Mouse (Mus musculus) left cerebral cortex, adult 18-20 months (tissue): ENCODE results near the gene Fam129c. TPM values are rescaled to one million over a fixed set of nuclear protein-coding genes. Genes with fewer than 3 reads are reported as not detected.
A peak's percentile ranks its signal among the peaks of the same experiment; 100 is the strongest.

Experiments
- DNase-seq, 2 experiments: peaks; one replicate each; pipeline ENCODE4 v3.0.0; 2021 to 2022; ENCODE audit warnings: low spot score in 2 of 2, mixed read lengths in 1 of 2
- long read RNA-seq, 2 experiments: library from polyadenylated mRNA; stranded (forward); transcript quantifications; one replicate each; pipeline ENCODE4 v2.0.0; 2021
- total RNA-seq, 2 experiments: library from RNA; stranded (reverse); gene quantifications; 2 replicates each; pipeline ENCODE4 v1.2.3; 2021

Fam129c gene
- total RNA-seq, result 1 to 10 TPM; 1.9 to 4.8 TPM
- long read RNA-seq, experiment 1, partial matches to known transcripts, result 1 of 2 reads
- long read RNA-seq, experiment 1, other reads (novel, unspliced or antisense), result 1 of 2 reads
- long read RNA-seq, experiment 2, result 0 reads

GRCm38 (mm10) chr8:71597451-71597850 lies at the start of gene Fam129c:
Gene Fam129c (plus strand): TSS chr8:71597648.
- no peak for DNase-seq

DNA sequence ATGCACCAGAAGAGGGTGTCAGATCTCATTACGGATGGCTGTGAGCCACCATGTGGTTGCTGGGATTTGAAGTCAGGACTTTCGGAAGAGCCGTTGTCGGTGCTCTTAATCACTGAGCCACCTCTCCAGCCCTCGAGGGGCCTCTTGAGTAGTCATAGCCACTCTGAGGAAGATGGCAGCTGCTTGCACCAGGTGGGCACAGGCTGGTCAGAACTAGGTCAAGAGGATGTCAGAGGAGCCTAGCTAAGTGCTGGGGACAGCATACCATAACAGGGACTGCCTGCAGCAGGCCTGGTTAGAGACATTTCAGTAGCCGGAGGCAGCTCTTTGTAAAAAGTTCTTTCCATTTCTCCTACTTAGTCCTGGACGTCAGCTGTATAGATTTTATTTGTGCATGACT lies 46.7 kb upstream of the Fam129c start:
- no peak for DNase-seq

DNA sequence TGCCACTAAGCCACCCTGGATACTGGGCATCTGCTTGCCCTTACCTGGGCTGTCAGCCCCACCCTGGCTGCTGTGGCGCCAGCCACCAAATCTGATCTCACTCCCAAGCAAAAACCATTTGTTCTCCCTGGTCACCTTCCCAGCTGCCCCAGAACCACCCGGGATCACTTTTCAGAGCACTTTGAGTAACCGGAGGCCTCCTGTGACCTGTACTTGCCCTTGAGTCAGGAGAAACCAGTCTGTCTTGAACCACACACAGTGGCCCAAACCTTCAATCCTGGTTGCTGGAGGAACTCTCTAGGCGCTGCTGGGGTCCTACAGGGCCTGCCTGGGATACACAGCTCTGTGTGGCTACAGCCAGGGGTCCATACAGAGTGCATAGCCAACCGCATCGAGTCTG lies 44.7 kb upstream of the Fam129c start:
- DNase-seq, result no peak

GRCm38 (mm10) chr8:71554001-71554400 lies 43.4 kb upstream of the Fam129c start:
- DNase-seq, result no peak

GRCm38 (mm10) chr8:71554644-71555043 lies 42.8 kb upstream of the Fam129c start:
- no peak for DNase-seq

DNA sequence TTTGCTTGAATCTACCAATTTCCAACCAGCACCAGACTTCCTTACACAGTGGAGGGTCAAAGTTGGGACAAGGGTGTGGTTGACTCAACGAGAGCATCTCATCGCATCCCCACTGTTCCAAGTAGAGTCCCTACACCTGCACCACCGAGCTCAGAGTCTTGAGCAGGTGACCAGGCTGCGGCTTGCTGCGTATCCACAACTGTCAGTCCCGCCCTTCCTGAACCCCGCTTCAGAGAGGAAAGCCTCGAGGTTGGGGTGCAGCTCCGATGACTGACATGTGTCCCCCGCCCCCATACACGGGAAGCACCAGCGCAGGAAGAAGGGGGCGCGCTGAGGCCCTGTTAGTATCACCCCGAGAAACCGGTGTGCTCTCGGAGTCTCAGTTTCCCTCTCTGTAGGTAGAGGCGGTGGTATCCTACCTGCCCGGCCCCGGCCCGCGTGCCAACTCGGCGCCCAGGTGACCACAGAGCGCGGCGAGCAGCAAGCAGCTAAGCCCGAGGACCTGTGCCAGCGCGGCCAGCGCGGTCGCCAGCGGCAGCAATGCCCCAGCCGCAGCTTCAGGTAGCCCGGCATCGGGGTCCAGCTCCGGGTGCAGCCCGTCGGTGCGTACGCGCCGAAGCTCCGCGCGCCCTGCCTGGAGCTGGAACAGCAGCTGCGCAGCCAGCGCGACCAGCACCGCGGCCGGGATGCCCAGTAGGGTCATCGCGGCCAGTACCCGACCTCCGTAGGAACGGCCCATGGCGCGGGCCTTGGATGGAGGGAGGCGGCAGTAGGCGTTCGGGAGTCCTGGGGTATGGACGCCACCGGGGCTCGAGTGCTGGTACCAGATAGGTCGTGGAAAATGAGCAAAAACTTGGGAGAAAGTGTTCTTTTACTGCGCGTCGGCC lies 39.1 kb upstream of the Fam129c start, which contains the start of gene Tmem221:
Tmem221 (minus strand) TSS at position 801 of the 887 bp plus-strand sequence.
- DNase-seq, result no peak

DNA sequence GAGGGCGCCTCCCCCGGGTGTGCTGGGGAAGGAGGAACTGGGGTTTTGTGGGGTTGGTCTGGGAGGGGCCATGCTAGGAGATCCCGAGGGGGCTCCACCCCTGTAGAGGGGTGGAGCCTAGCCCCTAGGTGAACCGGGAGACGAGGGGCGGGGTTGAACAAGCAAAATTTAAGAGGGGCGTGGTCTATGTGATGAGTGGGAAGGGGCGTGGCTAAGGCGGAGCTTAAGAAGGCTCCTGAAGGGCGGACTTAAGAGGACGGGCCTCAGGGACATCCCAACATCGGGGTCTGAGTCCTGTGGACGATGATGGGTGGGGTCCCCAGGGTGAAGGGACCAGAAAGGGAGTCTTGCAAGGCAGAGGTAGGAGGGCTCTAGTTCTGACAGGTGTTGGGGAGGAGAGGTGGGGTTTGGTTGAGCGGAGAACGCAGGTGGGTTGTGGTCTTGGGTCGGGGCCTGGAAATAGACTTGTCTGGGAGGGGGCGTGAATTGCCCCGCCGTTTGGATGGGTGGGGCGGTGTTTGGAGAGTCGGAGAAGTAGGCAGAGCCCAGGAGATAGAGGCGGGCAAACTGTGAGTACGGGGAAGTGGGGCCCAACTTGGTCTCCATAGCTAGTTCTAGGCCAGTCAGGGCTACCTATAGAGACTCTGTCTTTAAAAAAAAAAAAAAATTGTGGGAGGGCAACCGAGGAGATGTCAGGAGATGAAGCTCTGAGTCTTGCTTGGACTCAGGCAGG lies 38.3 kb upstream of the Fam129c start:
- DNase-seq, result no peak

DNA sequence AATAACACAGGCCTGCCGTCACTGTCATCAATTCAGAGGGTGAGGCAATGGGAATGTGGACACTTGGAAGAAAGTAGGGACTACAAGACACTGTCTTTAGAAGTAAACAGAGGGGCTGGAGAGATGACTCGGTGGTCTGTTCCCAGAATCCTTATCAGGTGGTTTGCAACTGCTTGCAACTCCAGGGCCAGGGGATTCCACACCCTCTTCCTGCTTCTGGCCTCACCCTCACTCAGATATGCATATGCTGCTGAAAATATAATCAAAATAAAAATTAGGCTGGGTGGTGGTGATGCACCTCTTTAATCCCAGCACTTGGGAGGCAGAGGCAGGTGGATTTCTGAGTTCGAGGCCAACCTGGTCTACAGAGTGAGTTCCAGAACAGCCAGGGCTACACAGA lies 37.4 kb upstream of the Fam129c start:
- DNase-seq, result no peak

DNA sequence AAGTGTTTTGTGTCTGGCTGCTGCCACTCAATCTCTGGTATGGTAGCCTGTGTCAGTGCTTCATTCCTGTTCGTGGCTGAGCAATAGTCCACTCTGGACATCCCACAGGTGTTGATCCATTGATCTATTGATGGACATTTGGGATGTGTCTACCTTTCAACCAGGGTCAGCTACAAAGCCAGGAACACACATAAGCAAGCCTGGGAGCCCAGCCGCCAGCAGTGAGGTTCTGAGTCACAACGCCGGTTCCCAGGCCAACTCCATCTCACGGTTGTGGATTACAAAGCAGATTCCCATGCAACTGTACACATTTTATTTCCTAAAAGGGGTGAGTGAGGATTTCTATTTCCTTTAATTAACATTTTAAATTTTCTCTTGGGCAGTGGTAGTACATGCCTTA lies 36.7 kb upstream of the Fam129c start:
- DNase-seq, result no peak

DNA sequence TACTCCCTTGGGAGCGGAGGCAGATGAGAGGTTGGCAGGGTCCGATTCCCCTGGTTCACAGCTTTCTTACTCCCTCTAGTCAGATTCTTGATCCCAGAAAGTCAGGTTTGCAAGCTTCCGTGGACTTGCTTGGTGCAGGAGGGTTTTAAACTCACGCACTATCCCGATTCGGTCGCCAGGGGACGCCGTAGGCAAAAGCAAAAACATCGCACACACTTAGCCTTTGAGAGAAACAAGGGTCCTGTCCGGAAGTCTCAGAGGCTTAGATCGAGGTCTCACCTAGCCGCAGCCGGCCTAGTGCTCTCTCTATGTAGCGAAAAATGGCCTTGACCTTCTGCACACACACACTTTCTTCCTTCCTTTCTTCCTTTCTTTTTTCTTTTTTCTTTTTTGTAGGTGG lies 36.0 kb upstream of the Fam129c start:
- peak; percentile 51 to 61 for DNase-seq

GRCm38 (mm10) chr8:71562751-71563150 lies 34.7 kb upstream of the Fam129c start:
- DNase-seq, result peak; percentile 75 to 80

DNA sequence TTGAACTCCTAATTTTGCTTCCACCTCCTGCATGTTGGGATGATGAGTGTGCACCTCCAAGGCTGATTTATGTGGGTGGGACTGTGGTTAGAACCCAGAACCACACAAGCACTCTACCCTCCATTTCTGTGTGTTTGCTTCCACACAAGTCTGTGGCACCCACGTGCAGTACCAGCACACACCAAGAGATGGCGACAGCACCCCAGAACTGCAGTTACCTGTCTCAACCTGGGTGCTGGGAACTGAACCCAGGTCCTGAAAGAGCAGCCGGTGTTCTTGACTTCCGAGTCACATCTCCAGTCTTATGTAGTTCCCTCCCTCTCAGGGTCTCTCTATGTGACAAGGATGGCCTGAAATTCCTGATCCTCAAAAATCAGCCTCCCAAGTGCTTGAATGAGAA lies 33.5 kb upstream of the Fam129c start:
- no peak for DNase-seq

GRCm38 (mm10) chr8:71566501-71566900 lies 30.9 kb upstream of the Fam129c start, which contains the start of gene Nxnl1:
Gene Nxnl1 (minus strand): TSS chr8:71566601.
- no peak for DNase-seq

DNA sequence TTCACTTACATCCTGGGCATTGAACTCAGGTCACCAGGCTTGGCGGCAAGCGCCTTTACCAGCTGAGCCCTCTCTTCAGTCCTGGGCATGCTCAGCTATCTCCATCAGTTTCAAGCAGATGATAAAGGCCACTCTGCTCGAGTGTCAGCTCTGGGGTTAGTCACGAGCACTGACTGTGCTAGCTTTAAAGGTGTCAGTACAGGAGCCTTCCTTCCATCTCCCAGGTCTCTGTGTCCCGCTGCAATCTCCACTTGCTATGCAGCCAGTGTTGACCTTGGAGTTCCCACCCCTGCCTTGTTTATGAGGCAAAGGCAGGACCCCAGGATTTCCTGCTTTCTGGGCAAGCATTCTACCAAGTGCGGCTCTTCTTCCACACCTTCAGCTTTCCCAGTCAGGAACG lies 29.9 kb upstream of the Fam129c start:
- no peak for DNase-seq

DNA sequence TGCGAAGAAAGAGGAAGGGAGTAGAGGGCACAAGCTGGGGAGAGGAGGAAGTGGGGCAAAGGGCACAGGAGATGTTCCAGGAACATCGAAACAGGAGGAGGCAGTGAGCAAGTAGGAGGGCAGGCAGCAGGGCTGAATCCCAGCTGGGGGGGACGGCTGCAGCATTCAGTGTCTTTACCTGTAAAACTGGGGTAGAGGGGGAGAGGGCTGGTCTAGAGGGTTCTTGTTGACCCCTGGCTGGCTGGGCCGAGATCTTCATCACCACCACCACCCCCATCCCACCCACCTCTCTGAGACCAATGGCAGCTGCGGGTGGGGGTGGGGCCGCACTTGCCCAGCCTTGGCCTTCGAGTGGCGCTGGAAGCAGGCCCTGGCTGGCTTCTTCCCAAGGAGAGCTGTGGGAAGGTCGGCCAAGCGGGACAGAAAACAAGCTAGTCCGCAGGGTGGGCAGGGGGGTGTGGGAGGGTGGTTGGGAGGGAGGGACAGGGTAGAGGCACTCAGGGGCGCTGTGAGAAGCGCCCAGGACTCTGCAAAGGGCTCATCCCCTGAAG lies 29.0 kb upstream of the Fam129c start, which contains the start of gene Slc27a1:
Slc27a1 (plus strand) TSS at position 496 of the 551 bp plus-strand sequence.
- DNase-seq, result peak; percentile 60 to 66

GRCm38 (mm10) chr8:71568941-71569340 lies 28.5 kb upstream of the Fam129c start:
- DNase-seq, result no peak

GRCm38 (mm10) chr8:71569366-71570290 lies 27.8 kb upstream of the Fam129c start:
- DNase-seq, result peak; percentile 84 to 90

DNA sequence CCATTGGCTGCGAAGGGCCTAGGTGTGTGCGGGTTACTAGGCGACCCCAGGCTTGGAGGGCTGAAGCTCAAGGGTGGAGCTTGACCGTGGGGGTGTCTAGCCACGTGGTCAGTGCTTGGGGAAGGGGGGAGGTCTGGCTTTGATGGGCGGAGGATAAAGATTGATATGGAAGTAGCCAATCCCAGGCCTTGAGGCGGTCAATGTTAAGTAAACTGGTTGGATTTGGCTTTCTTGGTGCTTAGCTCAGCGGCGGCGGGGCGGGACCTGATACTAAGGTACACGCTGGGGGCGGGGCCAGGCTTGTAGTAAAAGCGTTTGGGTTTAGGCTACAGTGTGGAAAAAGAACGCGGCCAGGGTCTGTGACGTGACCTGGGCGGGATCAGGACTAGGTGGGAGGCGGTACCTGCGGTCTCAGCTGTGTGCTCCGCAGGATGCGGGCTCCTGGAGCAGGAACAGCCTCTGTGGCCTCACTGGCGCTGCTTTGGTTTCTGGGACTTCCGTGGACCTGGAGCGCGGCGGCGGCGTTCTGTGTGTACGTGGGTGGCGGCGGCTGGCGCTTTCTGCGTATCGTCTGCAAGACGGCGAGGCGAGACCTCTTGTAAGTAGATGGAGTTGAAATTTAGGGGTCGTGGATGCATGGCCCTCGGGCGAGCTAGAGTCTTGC lies 27.0 kb upstream of the Fam129c start:
- peak; percentile 94 to 96 for DNase-seq

DNA sequence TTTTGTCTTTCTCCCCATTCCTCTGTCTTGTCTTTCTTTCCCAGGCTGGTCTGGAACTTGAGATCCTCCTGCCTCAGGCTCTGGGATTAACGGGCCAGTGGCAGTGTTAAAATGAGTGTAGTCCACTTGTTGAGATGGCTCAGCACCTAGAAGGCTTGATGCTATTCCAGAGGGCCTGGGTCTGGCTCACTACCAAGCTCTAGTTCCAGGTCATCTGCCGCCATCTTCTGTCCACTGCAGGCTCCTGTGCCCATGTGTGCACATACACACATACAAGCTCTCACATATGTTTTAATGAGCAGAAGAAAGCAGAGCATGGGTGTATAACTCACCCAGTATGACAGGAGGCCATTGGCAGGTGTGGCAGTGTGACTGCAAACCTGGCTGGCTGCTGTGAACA lies 25.4 kb upstream of the Fam129c start:
- DNase-seq, result no peak
